Mouse (Mus musculus): ENCODE results near the gene Nfib.
"Not testable (repeated sequence)": the region's sequence is repeated elsewhere in the genome, so short reads cannot be mapped to it uniquely, and the experiment has no call there.

GRCm38 (mm10) chr4:82258545-82258944 is 447.0 kb downstream of the Nfib start:
- not testable (repeated sequence) for TF ChIP-seq CTCF (IDR thresholded peaks at IDR 0.05; ENCODE audit: low read depth, low read length); TAL1 (conservative IDR thresholded peaks at IDR 0.05; ENCODE audit: low read depth, low read length); POLR2AphosphoS5 (IDR thresholded peaks at IDR 0.05; ENCODE audit: insufficient replicate concordance, low read depth, low read length); GATA1 (IDR thresholded peaks at IDR 0.05; ENCODE audit: borderline replicate concordance, low read length); GATA2 (IDR thresholded peaks at IDR 0.05; ENCODE audit: borderline replicate concordance, low read depth, low read length)

All from G1E (cell line).